Mouse (Mus musculus) mesoderm, embryonic 11.5 days (tissue): ENCODE measurements at regions not wholly inside any gene's neighbourhood (a gene's known extent, or its start where the extent isn't known, plus 50 kb on each side); places are given as distances from the start of the nearest gene placed in this dataset.

ENCODE experiments used
- DNase-seq: peaks from one replicate; pipeline ENCODE4 v3.0.0-alpha.2; 2012; ENCODE audit warnings: low read depth, low spot score

- DNase-seq, result no peak
Measured at GRCm38 (mm10) chr15:43926034-43926433, 3791.9 kb downstream of the 9330182O14Rik start.

- no peak for DNase-seq
Measured at GRCm38 (mm10) chr15:43933608-43934007, 3799.4 kb downstream of the 9330182O14Rik start.

- peak; percentile 7 for DNase-seq
Measured at GRCm38 (mm10) chr15:43940424-43940823, 3806.3 kb downstream of the 9330182O14Rik start.

- no peak for DNase-seq
Measured at GRCm38 (mm10) chr15:43940905-43941304, 3806.7 kb downstream of the 9330182O14Rik start.

- peak; percentile 18 for DNase-seq
Measured at GRCm38 (mm10) chr15:43942002-43942660, 3808.0 kb downstream of the 9330182O14Rik start.

- peak; percentile 7 for DNase-seq
Measured at GRCm38 (mm10) chr15:43984991-43985390, 3850.8 kb downstream of the 9330182O14Rik start.

- peak; percentile 39 for DNase-seq
Measured at GRCm38 (mm10) chr15:43991229-43991628, 3857.1 kb downstream of the 9330182O14Rik start.

GRCm38 (mm10) chr15:43992936-43993335 lies 3858.8 kb downstream of the 9330182O14Rik start:
- no peak for DNase-seq

- DNase-seq, result peak; percentile 1
Measured at GRCm38 (mm10) chr15:44026468-44027028, 3892.4 kb downstream of the 9330182O14Rik start.

- no peak for DNase-seq
Measured at GRCm38 (mm10) chr15:44035900-44036299, 3901.7 kb downstream of the 9330182O14Rik start.

- DNase-seq, result no peak
Measured at GRCm38 (mm10) chr15:44037893-44038292, 3903.7 kb downstream of the 9330182O14Rik start.

GRCm38 (mm10) chr15:44050565-44051274 lies 3916.6 kb downstream of the 9330182O14Rik start:
- DNase-seq, result no peak

GRCm38 (mm10) chr15:44064855-44065254 lies 3930.7 kb downstream of the 9330182O14Rik start:
- DNase-seq, result no peak

GRCm38 (mm10) chr15:44083680-44084079 lies 3949.5 kb downstream of the 9330182O14Rik start:
- DNase-seq, result no peak

GRCm38 (mm10) chr15:44112328-44112944 lies 3978.3 kb downstream of the 9330182O14Rik start:
- no peak for DNase-seq

- DNase-seq, result no peak
Measured at GRCm38 (mm10) chr15:44134213-44134612, 4000.0 kb downstream of the 9330182O14Rik start.
